Comparison of ENCODE assay signal across 8 mouse cellular contexts in the genomic region with DNA sequence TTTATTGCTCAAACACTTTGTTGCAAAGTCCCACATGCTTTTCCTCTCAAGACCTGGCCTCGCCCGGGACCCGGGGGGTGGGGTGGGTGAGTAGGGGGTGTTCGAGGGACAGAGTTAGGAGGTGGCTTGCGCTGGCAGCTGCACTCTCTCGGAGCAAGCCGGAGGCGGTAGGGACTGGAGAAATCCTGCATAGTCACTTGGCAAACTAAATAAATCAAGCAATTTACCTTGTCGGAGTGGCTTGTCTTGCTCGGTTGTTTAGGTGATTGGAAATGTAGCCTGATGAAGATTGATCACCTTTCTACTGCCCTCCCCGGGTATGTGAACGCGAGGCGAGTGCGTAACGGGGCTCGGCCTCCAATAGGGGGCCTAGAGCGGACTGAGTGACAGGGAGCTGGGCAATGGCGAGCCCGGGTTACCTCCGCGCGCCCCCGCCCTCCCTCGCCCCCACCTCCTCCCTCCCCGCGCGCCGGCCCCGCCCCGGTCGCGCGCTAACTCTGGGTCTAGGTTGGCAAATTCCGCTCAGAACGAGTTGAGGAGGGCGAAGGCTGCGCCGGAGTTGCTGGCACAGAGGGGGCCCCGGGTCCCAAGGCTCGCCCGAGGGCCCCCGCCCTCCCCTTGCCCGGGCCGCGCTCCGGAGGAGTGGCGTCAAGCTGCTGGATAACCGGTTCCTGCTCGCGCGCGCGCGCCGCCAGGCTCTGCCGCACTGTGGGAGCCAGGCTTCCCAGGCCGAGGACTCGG. TPM values are rescaled to one million over a fixed set of nuclear protein-coding genes. Genes with fewer than 3 reads are reported as not detected.
DNase-seq lines count a peak whose midpoint lies in the region; ATAC-seq lines count a peak whose summit lies in the region.

No protein-coding gene starts in this region.

- peak; percentile 77 for ATAC-seq in heart, embryonic 14.5 days (ENCODE audit: insufficient number of reproducible peaks, insufficient read depth, low FRiP score, low read depth)
- ATAC-seq in erythroid progenitor cell, adult 5-6 weeks (replicated peaks; ENCODE audit: low FRiP score, poor library complexity, severe bottlenecking), result no peak

- H3K4me1 ChIP-seq in heart, embryonic 14.5 days (ENCODE audit: control insufficient read depth in 2 of 2, insufficient read depth in 2 of 2, low read length in 2 of 2), result peaks cover 12 to 23% of the 10 kb centered on the region in 2 experiments

- H3K27me3 ChIP-seq in heart, embryonic 14.5 days (ENCODE audit: control insufficient read depth, insufficient read depth, low read length), result peaks cover 68% of the 10 kb centered on the region

- peak overlapping the region; percentile 69 for H3K9ac ChIP-seq in heart, embryonic 14.5 days (ENCODE audit: low read length)

- WGBS in heart, embryonic 14.5 days, result under 1% methylated on average over 51 of the region's 59 CpGs

- peaks cover 10% of the 10 kb centered on the region for H3K36me3 ChIP-seq in heart, embryonic 14.5 days (ENCODE audit: control insufficient read depth, insufficient read depth, low read length)

- no peaks in the 10 kb centered on the region for H3K9me3 ChIP-seq in heart, embryonic 14.5 days (ENCODE audit: control insufficient read depth, low read length)

- H3K4me2 ChIP-seq in heart, embryonic 14.5 days (ENCODE audit: low read length), result peak overlapping the region; percentile 97

- peak overlapping the region; percentile 68 to 72 for H3K4me3 ChIP-seq in heart, embryonic 14.5 days (ENCODE audit: control insufficient read depth in 1 of 2, insufficient read depth in 1 of 2, low read depth in 1 of 2, low read length in 2 of 2)

- H3K27ac ChIP-seq in heart, embryonic 14.5 days (replicated peaks in 1 of 2; ENCODE audit: control insufficient read depth in 1 of 2, insufficient read depth in 1 of 2, low read depth in 2 of 2, low read length in 2 of 2), result no peak overlapping the region

- DNase-seq in thymus, postnatal 4 days, result peak; percentile 21
- no peak for DNase-seq in thymus, postnatal 36 days
- peak; percentile 90 for DNase-seq in embryo, embryonic 9.5 days (ENCODE audit: extremely low spot score)
- DNase-seq in kidney, postnatal 14 days, result peak; percentile 61
- DNase-seq in lung, postnatal 10 days, result peak; percentile 51
- peak; percentile 53 for DNase-seq in right cerebral cortex, postnatal 25 days

RNA-seq across cellular contexts. Expression of gene Otx1, which starts 1.2 kb away (rescaled TPM):
- 0.05 TPM in 1 of 2 replicates, not detected in the other for polyA plus RNA-seq in heart, embryonic 14.5 days (2014; fragmentation: Nextera tagmentation; extraction: Ambion mirVana)
- total RNA-seq in erythroid progenitor cell, adult 5-6 weeks (2015; ENCODE audit: low replicate concordance), result not detected in 2 replicates
- total RNA-seq in erythroid progenitor cell, adult 5-6 weeks (2017; ENCODE audit: low replicate concordance), result not detected in 2 replicates

Comparison
In these comparisons a context has a peak if more than half of its experiments do, and no peak if none do; other contexts are left out.
1. DNase-seq: peak in thymus, postnatal 4 days (single experiment), embryo, embryonic 9.5 days (single experiment), kidney, postnatal 14 days (single experiment), lung, postnatal 10 days (single experiment) and right cerebral cortex, postnatal 25 days (single experiment); none in thymus, postnatal 36 days (0 of 2).